Mouse (Mus musculus): Measurements from ENCODE around the gene Bloc1s6.

Bloc1s6 gene

GRCm38 (mm10) chr2:122737894-122738830 is at the start of gene Bloc1s6:
Gene Bloc1s6 (plus strand): TSS chr2:122738503.
- peak; percentile 78 to 88 for DNase-seq (ENCODE audit: low spot score in 2 of 2)

GRCm38 (mm10) chr2:122697526-122697925 is 40.8 kb upstream of the Bloc1s6 start:
- DNase-seq (ENCODE audit: low spot score in 2 of 2), result no peak

DNA sequence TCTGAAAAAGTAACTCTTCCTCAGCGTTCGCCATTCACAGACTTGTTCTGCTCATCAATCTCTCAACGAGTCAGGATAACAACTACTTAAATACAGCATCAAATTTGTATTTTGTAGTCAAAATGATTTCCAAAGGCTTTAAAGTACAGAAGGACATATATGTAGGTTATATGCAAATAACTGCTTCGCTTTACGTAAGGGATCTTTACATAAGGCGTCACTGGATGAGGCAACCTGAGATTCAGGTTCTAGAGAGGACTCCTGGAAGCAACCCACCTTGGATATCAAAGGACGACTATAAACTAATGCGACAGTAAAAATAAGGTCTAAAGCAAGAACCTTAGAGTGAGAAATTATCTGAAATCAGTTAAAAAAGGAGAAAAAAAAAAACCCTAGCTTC is 37.3 kb upstream of the Bloc1s6 start:
- DNase-seq (ENCODE audit: low spot score in 2 of 2), result no peak

GRCm38 (mm10) chr2:122701871-122702180 is 36.5 kb upstream of the Bloc1s6 start:
- peak in 1 of 2 experiments; percentile 50 for DNase-seq (ENCODE audit: low spot score in 2 of 2)

GRCm38 (mm10) chr2:122702181-122703036 is 35.9 kb upstream of the Bloc1s6 start, which contains the start of gene Slc30a4:
Gene Slc30a4 (minus strand): TSS chr2:122702663.
- DNase-seq (ENCODE audit: low spot score in 2 of 2), result peak; percentile 47 to 56

- DNase-seq (ENCODE audit: low spot score in 2 of 2), result no peak
Measured at GRCm38 (mm10) chr2:122704572-122704971, 33.7 kb upstream of the Bloc1s6 start.

GRCm38 (mm10) chr2:122708080-122708479 is 30.2 kb upstream of the Bloc1s6 start:
- peak in 1 of 2 experiments; percentile 19 for DNase-seq (ENCODE audit: low spot score in 2 of 2)

DNA sequence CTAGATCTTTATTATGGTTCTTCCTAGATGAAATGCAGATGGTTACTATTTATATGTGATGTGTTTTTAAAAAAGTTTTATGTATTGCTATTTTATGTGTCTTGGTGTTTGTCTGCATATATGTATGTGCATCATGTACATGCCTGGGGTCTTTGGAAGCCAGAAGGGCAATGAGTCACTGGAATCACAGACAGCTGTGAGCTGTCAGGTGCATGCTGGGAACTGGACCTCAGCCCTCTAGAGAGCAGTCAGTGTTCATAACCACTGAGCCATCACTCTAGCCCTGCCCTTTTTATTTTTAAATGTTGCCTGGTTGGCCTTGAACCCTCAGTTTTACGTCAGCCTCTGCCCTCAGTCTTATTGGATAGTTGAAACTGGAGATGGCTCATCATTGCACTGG is 29.1 kb upstream of the Bloc1s6 start:
- DNase-seq (ENCODE audit: low spot score in 2 of 2), result no peak

GRCm38 (mm10) chr2:122711911-122712310 is 26.4 kb upstream of the Bloc1s6 start:
- no peak for DNase-seq (ENCODE audit: low spot score in 2 of 2)

- DNase-seq (ENCODE audit: low spot score in 2 of 2), result no peak
Measured at GRCm38 (mm10) chr2:122712848-122713247, 25.5 kb upstream of the Bloc1s6 start.

GRCm38 (mm10) chr2:122715148-122715692 is 23.1 kb upstream of the Bloc1s6 start:
- no peak for DNase-seq (ENCODE audit: low spot score in 2 of 2)

- DNase-seq (ENCODE audit: low spot score in 2 of 2), result no peak
Measured at GRCm38 (mm10) chr2:122716301-122716842, 21.9 kb upstream of the Bloc1s6 start.

GRCm38 (mm10) chr2:122719232-122719631 is 19.1 kb upstream of the Bloc1s6 start:
- no peak for DNase-seq (ENCODE audit: low spot score in 2 of 2)

- DNase-seq (ENCODE audit: low spot score in 2 of 2), result no peak
Measured at GRCm38 (mm10) chr2:122720564-122720963, 17.7 kb upstream of the Bloc1s6 start.

- DNase-seq (ENCODE audit: low spot score in 2 of 2), result peak in 1 of 2 experiments; percentile 20
Measured at GRCm38 (mm10) chr2:122725604-122726003, 12.7 kb upstream of the Bloc1s6 start.

DNA sequence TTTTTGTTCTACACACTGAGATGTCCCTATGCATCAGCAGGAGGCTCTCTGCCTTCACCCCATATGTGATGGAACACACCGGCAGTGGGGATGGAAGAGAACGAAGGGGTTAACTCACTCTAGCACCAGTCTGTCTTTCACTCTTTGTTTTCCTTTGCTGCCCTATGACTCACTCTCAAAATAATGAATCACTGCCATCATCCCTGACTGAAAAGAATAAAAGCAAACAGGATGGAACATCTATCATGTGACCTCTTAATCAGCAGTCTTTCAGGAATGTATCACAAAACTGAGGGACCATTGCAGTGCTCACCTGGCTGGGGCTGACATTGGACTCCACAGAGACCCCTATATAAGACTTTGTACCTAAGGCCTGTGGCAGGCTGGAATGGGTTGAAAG is 6.8 kb upstream of the Bloc1s6 start:
- no peak for DNase-seq (ENCODE audit: low spot score in 2 of 2)

GRCm38 (mm10) chr2:122739023-122739422 is 720 bp downstream of the Bloc1s6 start:
- DNase-seq (ENCODE audit: low spot score in 2 of 2), result no peak

GRCm38 (mm10) chr2:122746461-122746860 is 8.2 kb downstream of the Bloc1s6 start:
- no peak for DNase-seq (ENCODE audit: low spot score in 2 of 2)

GRCm38 (mm10) chr2:122753739-122754343 is 15.5 kb downstream of the Bloc1s6 start:
- peak in 1 of 2 experiments; percentile 47 for DNase-seq (ENCODE audit: low spot score in 2 of 2)

DNA sequence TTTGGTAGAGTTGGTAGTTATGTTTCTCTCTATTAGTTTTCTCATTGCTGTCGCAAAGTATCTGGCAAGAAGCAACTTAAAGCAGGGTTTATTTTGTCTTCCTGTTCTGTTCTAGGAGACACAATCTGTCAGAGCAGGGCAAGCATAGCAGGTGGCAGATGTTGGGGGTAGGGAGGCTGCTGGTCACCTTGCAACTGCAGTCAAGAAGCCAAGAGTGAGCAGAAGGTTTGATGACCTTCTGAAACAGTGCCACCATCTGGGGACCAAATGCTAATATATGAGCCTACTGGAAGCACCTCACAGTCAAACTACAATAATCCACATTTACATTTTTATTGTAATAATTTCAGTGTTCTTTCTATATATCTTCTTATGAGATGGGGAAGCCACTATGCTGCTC is 21.5 kb downstream of the Bloc1s6 start:
- DNase-seq (ENCODE audit: low spot score in 2 of 2), result no peak

- DNase-seq (ENCODE audit: low spot score in 2 of 2), result no peak
Measured at GRCm38 (mm10) chr2:122762991-122763390, 24.7 kb downstream of the Bloc1s6 start.

Measured in urinary bladder, adult 18-20 months (tissue).